Mouse (Mus musculus) layer of hippocampus, adult 11-12 months (tissue): ENCODE measurements at regions not wholly inside any gene's neighbourhood (a gene's known extent, or its start where the extent isn't known, plus 50 kb on each side); places are given as distances from the start of the nearest gene placed in this dataset.

Experiments used
- DNase-seq: peaks from one replicate; pipeline ENCODE4 v3.0.0; 2022; ENCODE audit warnings: low spot score

DNA sequence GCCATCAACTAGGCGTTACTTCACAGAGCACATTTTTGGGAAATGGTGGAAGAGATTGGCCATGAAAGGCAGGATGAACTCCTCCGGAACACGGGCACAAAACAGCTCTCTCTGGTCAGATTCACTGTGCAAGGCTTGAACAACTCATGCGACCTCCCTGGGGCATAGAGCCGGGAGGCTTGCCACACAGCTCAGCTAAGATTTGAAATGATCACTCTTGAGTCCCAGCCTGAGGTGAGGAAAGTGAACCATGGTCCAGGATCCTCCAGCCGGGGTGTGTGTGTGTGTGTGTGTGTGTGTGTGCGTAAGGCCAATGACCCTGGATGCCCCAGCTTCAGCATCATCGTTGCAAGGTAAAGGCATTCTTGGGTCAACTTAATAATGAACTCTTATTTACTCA lies 237.5 kb downstream of the Gm45692 start:
- no peak for DNase-seq

DNA sequence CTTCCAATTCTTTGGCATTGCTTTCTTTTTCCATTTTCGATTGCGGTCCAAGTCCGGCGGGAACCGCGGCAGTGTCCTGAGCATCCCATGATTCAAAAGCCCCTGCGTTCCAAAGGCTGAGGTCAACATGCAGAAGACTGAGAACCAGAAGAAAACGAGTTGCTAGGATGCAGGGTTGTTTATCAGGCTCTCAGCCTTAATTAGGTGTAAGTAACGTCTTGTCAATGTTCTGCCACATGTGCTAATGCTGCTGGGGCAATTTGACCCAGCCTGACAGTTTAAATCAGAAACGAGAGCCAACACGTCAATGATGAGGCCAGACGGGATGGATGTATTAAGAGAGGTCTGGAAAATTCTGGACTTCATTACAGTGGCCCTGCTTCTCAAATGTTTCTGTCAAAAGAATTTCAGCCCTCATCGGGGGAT lies 239.4 kb downstream of the Gm45692 start:
- DNase-seq, result no peak

DNA sequence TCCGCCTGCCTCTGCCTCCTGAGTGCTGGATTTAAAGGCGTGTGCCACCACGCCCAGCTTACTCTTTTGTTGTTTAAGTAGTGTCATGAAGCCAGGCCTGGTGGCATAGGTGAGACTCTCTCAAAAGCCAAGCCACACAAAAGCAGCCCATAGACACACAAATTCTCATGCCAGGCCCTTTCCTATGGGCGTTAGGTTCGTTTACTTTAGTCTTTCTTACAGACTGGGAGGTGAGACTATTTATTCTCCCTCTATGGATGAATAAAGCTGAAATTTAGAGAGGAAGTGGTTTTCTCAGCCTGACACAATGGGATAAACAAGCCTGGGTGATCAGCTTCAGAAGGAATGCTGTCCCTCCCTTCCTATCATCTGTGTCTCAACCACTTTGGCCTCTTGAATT lies 243.0 kb downstream of the Gm45692 start:
- DNase-seq, result no peak

DNA sequence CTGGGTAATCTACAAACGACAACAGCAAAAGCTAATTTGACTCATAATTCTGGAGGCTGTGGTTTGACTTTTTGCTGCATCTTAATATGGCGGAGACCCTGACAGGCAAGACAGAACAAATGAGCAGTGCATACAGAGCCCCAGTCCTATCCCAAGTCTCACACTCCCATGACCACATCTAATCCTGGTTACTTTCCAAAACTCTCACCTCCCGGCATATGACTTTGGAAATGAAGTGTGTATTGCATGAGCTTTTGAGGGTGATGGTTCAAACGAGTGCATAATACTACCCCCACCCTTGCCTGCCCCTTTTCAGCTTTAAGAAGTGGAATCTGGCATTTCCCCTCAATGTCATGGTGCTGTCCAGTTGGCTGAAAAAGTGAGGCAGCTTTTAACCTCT lies 244.3 kb downstream of the Gm45692 start:
- no peak for DNase-seq

DNA sequence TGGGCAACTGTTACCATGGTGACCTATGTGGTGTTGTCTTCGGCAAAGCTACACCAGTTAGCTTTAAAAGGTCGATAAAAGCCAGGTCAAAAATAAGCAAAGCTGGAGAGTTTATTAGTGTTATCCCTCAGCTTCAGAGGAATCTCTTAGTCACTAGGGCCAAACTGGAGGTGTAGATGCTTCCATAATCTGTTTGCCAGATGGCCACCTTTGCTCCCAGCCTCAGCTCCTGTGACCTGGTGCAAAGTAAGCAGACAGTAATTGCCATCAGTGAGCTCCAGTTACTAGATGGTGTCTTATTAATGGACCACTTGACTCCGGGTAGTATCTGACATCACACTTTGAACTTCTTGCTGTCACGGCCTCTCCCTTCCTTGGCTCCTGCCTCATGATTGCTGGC lies 245.3 kb downstream of the Gm45692 start:
- no peak for DNase-seq

DNA sequence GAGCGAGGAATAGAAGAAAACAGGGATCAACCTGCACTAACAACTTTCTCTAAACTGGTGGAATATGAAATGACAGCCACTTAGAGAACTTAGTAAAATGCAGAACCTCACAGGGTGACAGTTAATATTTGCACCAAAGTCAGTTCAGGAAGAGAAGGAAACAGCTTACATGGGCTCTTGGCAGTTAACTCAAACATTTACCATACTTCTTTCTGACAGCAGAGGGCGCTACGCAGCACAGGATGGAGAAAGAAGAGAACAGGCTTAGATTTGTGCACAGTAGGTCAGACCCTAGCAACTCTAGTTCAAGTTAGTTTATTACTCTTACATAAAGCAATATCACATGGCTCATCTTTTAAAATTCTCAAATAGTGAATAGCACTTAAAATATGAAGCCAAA lies 261.3 kb downstream of the Gm45692 start:
- DNase-seq, result peak; percentile 80

DNA sequence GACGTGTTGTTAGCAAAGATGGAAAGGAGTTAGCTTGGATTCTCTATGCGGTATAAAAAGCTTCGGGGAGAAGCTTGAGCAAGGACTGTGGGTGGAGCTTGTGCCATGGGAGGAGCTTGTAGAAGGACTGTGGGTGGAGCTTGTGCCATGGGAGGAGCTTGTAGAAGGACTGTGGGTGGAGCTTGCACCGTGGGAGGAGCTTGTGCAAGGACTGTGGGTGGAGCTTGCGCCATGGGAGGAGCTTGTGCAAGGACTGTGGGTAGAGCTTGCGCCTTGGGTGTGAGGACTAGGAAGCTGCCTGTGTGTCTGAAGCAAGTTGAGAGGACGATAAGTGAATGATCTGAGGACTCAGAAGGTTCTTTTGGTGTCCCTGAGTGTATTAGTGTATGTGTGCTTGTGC lies 263.1 kb downstream of the Gm45692 start:
- no peak for DNase-seq

DNA sequence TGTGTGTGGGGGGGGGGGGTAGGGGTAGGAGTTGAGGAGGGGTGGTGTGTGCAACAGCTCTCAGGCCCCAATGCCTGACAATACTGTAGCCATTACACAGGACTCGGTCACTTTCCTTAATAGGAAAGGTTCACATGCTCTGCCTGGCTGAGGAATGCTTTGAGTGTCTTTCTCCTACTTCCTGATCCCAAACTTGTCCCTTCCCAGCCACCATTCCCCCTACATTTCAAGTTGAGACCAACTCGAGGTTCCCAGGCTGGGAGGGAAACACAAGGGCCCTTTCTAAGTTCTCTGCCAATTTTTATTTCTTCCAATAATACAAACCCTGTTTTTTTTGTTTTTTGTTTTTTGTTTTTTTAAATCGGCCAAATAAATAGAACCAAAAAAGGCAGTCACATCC lies 264.6 kb downstream of the Gm45692 start:
- DNase-seq, result no peak

DNA sequence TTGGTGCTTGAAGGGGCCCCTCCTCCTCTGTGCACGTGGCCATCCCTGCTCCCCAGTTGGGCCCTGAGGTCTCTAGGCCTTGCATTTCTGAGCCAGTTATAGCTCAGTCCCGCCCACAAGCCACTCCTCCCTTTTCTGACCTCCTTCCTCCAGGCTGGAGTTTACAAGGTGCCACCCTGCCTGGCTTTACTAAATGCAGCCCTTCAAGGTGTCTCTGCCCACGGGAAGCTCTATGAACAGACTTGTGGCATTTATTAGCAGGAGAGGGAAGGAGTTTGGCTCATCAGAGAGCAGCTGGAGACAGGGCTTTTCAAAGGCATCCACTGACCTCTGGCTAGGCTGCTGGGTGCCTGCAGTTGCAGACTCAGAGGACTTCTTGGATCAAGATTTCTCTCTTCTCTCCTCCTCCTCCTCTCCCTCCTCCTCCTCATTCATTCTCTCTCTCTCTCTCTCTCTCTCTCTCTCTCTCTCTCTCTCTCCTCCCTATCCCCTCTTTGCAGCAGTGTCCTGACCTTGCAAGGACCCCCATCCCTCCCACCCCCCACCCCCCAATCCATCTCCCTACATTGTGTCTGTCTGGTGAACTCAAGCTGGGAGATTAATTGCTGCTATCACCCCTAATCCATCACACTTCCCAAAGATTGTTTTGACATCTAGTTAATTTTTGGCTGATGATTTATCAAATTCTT lies 265.1 kb downstream of the Gm45692 start:
- peak; percentile 4 for DNase-seq

DNA sequence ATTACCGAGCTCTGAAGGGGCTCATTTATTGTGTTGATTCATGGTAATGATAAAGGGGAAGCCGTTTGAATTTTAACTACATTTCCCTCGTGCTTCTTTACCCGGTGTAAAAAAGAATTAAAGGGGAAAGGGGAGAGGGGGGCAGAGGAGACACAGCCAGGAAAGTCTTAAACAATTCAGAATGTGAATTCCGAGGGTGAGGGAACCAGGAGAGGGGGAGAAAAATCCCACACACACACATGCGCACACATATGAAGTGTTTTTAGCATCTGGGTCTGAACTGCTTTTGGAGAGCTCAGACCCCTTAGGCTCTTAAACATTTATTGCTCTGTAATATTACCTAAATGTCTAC lies 265.6 kb downstream of the Gm45692 start:
- no peak for DNase-seq

DNA sequence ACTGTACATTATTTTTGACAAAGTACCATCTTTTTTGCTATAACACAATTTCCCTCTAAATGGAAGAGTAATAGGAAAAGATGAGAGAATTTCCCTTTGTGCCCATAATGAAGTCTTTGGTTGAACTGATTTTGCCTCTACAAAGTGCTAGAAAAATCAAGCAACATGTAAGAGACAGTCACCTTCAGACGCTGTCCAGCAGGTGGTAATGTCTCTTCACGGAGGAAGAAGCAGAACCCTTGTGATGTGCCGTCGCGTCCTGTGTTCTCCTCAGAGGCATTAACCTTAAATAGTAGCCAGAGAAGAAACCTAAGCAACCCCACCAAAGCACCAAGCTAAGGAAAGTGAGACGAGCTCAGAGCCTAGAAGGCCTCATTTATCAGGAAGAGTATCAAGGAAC lies 275.7 kb downstream of the Gm45692 start:
- no peak for DNase-seq

DNA sequence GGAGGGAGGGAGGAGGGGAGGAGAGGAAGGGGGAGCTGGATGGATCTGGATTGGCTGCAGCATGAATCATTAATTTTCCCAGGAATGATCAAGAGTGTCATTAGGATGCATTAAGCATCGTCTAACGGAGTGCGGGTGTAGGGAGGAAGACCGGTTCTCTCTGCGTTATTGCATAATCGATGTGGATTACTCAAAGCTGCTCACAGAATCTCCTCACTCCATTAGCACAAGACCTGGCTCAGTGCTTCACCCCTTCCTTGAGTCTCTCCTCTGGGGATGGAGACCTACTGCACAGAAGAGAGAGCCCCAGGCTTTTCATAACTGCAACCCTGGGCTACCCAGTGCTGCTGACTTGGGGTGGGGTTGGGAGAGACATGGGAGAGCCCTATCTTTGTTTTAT lies 300.7 kb downstream of the Gm45692 start:
- no peak for DNase-seq

DNA sequence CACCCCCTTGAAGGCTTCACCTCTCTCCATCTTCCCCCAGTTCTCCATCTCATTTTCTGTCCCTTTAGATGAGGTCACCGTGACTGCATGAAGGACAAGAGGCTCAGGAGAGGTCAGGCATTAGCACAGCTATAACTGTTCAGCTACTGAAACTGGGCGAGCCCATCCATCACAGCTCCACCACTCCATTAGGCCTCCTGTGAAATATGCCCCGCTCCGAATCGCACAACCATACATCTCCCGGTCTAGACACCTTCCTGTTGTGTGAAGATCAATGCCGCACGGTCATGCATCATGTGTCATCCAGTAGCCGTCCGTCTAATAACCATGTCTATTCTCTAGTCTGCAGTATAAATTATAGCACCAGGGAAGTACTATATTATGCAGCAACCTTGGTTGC lies 301.2 kb downstream of the Gm45692 start:
- no peak for DNase-seq

DNA sequence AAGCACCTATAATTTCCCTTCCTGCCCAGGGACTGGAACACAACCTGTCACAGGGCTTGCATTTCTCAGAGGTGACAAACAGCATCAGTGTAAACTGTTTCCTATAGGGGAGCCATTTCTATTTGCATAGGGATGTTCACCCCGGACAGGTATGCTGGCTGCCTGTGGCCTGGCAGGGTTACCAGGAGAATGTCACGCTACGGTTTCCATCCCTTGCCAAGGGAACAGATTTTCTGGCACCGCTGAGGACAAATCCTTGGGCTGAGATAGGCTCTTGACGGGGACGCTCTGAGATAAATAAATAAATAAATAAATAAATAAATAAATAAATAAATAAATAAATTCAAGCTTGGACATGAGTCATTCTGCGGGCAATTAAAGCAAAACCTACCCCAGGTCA lies 308.0 kb downstream of the Gm45692 start:
- DNase-seq, result no peak

DNA sequence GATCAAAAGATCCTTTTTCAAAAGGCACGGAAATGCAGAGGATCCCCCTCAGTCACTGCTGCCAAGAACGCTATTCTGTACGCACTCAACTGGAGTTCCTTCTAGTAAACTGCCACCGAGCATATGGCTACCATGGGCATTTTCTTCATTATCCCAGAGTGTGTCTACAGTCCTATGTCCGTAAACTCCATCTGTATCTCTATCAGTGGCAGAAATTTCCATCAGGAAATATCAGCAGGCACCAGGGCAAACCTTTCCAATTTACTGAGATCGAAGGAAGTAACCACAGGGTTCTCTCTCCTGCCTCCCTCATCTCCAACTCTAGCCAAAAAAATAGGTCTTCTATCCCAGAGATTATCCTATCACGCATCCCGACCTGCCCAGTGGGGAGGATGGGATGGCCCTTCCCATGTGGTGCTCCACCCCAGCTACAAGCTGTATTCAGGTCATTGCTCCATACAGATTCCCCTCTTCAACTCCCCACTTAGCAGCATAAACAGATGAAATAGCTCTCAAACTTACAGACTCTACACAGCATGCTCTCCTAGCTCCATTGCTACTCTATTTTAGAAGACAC lies 310.5 kb downstream of the Gm45692 start:
- no peak for DNase-seq

DNA sequence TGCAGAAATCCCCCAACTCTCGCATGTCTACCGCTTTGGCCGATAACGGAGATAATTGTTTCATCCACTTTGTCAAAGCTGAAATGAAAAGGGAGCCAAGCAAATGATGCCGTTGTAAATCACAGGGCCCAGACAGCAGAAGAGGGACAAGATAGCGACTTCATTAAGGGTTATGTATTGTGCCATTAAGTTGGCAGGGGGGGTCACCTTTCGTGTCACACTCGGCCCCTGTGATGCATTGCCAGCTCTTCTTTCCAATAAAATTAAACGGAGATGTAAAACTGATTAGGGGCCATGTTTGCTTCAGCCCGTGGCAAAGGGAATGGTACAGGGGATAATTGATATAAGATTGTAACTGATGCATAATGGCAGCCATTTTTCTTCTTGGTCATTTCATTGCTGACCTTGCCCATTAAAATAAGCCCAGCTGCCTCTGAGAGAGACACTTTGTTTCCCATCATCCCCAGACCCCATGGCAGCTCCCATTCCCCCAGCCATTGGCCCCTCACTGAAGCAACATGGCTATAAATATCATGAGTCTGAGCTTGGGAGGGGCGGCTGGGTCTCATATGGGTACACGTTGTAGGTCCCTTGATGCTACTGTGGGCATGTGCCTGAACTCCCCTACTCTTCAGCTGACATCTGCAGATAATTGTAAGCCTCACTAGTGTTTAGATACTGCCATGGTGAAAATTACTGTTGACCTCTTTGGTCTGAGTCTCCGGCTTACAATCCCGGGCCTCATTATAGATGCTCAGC lies 313.0 kb downstream of the Gm45692 start:
- no peak for DNase-seq

DNA sequence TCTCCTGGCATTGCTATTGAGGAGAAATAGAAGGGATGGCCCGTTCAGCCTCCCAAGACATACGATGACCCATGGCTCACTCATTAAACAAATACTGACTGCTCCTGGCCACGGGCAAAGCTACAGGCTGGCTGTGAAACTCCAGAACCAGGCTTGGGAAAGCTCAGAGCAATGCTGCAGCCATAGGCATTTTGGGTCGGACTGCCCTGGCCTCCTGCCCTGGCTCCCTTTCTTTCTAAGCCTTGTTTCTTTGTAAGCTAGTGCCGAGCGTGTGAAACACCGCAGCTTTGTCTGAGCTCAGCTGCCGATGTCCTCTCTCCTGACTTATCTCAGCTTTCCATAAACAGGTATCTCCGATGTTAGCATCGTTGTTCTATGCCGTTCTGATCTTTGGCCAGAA lies 316.9 kb downstream of the Gm45692 start:
- DNase-seq, result no peak

DNA sequence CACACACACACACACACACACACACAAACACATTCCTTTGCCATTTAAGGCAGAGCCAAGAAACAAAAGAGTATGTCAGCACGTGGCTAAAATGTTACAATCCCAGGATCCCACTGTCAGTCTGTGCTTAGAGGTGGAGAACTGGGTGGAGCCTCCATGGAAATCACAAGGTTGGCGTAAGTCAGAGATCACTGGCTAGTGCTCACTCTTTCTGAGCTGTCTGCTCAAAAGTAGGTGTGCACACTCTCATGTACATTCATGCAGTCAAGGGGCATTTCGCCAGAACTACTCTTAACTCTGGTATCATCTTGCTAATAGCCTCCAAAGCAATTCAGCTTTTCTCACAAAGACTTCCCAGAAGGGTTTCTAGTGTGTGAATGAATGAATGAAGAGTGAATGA lies 318.2 kb downstream of the Gm45692 start:
- DNase-seq, result no peak

DNA sequence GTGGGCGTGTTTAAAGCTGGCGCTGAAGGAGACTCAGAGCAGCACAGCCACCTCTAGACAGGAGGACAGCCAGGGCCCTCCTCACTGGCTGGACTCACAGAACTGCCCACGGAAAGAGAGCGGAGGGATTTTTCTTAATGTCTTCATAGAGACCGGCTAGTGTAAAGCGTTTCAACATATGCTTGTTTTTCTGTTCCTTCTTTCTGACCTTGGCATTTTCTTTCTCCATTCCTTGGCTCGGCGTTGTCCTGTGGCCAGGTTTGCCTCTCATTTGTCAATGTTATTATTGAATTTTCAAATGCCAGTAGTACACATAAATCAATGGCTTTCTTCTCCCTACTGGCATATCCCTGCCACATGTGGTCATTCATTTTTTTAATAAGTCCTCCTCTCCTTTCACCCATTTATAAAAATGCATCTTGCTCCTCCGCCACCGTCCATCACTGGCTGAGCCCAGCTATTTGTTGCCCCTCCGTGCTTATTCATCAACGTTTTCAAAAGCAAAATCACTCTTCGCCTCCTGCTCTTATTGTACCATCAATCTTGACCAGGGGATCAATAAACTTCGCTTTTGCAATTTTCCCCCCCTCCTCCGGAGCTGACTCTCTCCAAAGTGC lies 319.0 kb downstream of the Gm45692 start:
- DNase-seq, result no peak

DNA sequence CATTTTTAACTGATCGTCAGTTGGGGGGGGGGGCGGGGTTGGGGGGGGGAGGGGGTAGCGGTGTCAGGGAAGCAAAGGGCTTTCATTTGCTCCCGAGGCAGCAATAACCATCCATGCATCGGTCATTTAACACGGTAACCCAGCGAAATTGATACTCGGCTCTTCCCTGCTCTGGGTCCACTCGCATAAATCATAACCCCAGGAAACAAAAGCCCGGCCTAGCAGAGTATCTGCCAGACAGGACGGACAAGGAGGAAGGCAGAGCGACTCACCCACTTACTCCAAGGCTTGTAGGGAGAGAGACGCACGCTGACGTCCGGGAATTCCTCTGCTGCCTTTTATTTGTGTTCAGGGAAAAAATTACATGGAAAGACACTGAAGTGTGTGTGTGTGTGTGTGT lies 319.5 kb downstream of the Gm45692 start:
- DNase-seq, result no peak

DNA sequence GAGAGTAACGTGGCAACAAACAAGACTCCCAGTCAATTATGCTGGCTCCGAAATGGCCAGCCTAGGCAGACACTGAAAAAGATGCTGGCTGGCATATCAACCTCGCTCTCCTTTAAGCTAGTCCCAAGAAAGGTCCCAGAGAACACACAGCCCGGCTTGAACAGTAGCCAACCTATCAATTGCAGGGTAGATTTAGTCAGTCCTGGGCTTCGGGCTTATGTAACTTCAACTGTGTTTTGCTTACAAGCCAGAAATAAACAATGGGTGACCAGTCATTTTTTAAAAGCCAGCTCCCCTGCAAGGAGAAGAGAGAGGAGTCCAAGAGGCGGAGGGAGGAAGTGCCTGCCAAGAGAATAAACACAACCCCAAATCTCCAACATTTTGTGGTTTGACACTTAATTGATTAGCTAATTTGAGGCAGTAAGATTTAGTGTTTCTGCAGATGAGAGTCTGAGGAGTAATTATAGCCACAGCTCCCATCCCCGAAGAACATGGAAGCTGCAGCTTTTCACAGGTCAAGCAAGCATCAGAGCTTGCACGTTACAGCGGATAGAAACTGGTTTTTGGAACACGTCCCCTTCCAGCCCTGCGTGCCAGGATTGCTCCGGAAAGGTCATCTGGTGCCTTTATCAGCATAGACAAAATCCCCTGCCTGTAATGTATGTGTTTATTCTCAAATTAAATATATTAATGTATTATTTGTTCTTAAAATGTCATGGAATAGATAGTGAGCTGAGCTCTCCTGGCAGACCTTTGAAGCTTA lies 322.1 kb downstream of the Gm45692 start:
- DNase-seq, result peak; percentile 9

DNA sequence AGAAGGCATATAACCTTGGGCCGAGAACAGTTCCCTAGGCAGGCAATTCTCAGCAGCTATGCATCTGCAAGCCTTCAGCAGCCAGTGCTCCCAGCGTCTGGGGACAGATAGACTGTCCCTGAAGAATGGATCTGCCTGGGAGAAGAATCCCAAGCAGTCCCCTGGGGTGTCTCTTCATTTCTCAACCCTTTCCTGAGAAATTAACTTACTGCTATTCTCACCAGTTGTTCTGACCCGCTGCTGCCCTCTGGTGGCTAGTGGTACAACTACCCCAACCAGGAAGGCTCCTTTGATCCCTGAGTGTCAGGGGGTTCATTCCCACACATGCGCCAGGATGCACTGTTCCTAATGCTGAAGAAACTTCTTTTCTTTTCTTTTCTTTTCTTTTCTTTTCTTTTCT lies 323.7 kb downstream of the Gm45692 start:
- peak; percentile 75 for DNase-seq
